Mouse (Mus musculus) liver, embryonic 14.5 days (tissue): ENCODE results near the gene Atxn2l. TPM values are rescaled to one million over a fixed set of nuclear protein-coding genes. Genes with fewer than 3 reads are reported as not detected.

ENCODE experiments used
- ATAC-seq: fragments of 200-750 bp; cut with Nextera tagmentation; 2 replicates; pipeline ENCODE4 v1.8.0; 2017; ENCODE audit warnings: moderate number of reproducible peaks, mild to moderate bottlenecking, moderate library complexity; ENCODE audit not compliant: insufficient read depth
- DNase-seq, 3 experiments: peaks; one replicate each; pipeline ENCODE4 v3.0.0-alpha.2; 2012 to 2013; ENCODE audit warnings: low read depth in 3 of 3, low spot score in 3 of 3
- H3K27ac ChIP-seq: fragments of 300-500 bp; sonication (generic); 2 replicates; pipeline ENCODE4 v1.5.1; 2014; ENCODE audit warnings: moderate library complexity, mild to moderate bottlenecking, control low read depth, inconsistent platforms
- H3K27me3 ChIP-seq: fragments of 300-500 bp; sonication (generic); 2 replicates; pipeline ENCODE4 v1.6.1; 2014; ENCODE audit warnings: mild to moderate bottlenecking, low read length, moderate library complexity; ENCODE audit not compliant: control insufficient read depth, insufficient read depth
- H3K36me3 ChIP-seq: fragments of 300-500 bp; sonication (generic); replicated peaks from 2 replicates; pipeline ENCODE4 v1.6.1; 2014; ENCODE audit warnings: low read depth; ENCODE audit not compliant: control insufficient read depth, insufficient read depth
- H3K4me1 ChIP-seq, 2 experiments: fragments of 200-500 bp in 1 of 2; fragments of 300-500 bp in 1 of 2; sonication (generic) in 1 of 2; replicated peaks; 2 replicates each; pipeline ENCODE4 v1.6.1; 2012 to 2014; ENCODE audit warnings: antibody characterized with exemption in 1 of 2, inconsistent platforms in 1 of 2, low read length in 1 of 2; ENCODE audit not compliant: control insufficient read depth in 2 of 2, insufficient read depth in 2 of 2
- H3K4me2 ChIP-seq: fragments of 300-500 bp; sonication (generic); 2 replicates; pipeline ENCODE4 v1.6.1; 2014; ENCODE audit warnings: low read depth, mild to moderate bottlenecking, control low read depth, moderate library complexity
- H3K4me3 ChIP-seq, 2 experiments: fragments of 200-500 bp in 1 of 2; fragments of 300-500 bp in 1 of 2; sonication (generic) in 1 of 2; 2 replicates each; pipeline ENCODE4 v1.5.1; 2012 to 2014; ENCODE audit warnings: low read depth in 2 of 2, low read length in 2 of 2, mild to moderate bottlenecking in 2 of 2, control low read depth in 1 of 2, inconsistent platforms in 1 of 2, moderate library complexity in 1 of 2; ENCODE audit not compliant: insufficient read depth in 1 of 2
- H3K9ac ChIP-seq: fragments of 300-500 bp; sonication (generic); replicated peaks from 2 replicates; pipeline ENCODE4 v1.6.1; 2014; ENCODE audit warnings: mild to moderate bottlenecking, control low read depth, moderate library complexity
- H3K9me3 ChIP-seq: fragments of 300-500 bp; sonication (generic); 2 replicates; pipeline ENCODE4 v1.6.1; 2016; ENCODE audit warnings: low read length, mixed read lengths; ENCODE audit not compliant: control insufficient read depth
- CTCF ChIP-seq: IDR thresholded peaks from 2 replicates; pipeline ENCODE4 v1.5.1; 2016; ENCODE audit warnings: antibody characterized with exemption, low read depth, control low read depth
- EP300 ChIP-seq: IDR thresholded peaks from 2 replicates; pipeline ENCODE4 v1.6.1; 2016; ENCODE audit warnings: antibody characterized with exemption, low read depth
- WGBS: fragments of 180-500 bp; shearing (Covaris S2); extraction: QIAGEN DNeasy Blood & Tissue Kit; methylation state at CpG from one replicate; pipeline ENCODE4 v1.1.7; 2014; ENCODE audit not compliant: insufficient replicate concordance; 5-methylcytosine and 5-hydroxymethylcytosine counted together
- polyA plus RNA-seq, 2 experiments: library from polyadenylated mRNA; depleted of rRNA in 1 of 2; stranded (reverse) in 1 of 2; unstranded in 1 of 2; fragments of >200 nt; fragmentation: Nextera tagmentation in 1 of 2; extraction: Ambion mirVana in 1 of 2; gene quantifications; 2 replicates each; pipeline versions ENCODE4 v1.2.1 to v1.2.3; 2012 to 2014

The Atxn2l gene
- polyA plus RNA-seq (2012; rRNA removed) (41.3 and 42.9 TPM in 2 replicates), polyA plus RNA-seq (2014; fragmentation: Nextera tagmentation; extraction: Ambion mirVana) (17.3 and 24.3 TPM in 2 replicates)

DNA sequence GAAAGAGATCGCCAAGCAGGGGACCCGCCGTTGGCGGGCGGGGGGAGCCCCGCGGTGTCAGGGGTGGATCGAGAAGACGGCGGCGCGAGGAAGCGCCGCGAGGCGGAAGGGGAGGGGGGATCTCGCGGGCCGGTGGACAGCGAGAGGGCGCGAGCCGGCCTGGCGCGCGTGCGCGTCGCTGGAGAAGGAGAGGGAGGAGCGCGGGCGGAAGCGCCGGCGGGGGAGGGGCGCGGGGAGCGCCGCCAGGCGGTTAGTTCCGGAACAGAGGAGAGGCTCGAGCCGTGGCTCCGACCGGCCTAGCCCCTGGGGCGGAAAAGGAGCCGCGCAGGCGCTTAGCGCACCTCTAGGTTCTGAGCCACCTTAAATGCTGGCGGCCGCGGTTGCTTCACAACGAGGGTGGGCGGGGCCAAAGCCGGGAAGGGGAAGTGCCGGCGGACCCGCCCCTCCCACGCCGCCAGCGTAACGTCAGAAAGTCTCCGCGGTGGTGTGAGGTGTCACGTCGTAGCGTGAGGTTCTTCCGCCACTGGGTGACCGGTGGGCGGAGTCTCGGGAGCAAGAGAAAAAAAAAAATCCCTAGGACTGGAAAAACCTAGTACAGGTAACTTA lies at the start of gene Atxn2l:
Gene Atxn2l (minus strand): TSS at position 165 of the 606 bp plus-strand sequence.
- ATAC-seq: peak; percentile 77
- peak; percentile 95 to 96 (median 95) for DNase-seq
- WGBS: under 1% methylated on average over 61 of the region's 72 CpGs

DNA sequence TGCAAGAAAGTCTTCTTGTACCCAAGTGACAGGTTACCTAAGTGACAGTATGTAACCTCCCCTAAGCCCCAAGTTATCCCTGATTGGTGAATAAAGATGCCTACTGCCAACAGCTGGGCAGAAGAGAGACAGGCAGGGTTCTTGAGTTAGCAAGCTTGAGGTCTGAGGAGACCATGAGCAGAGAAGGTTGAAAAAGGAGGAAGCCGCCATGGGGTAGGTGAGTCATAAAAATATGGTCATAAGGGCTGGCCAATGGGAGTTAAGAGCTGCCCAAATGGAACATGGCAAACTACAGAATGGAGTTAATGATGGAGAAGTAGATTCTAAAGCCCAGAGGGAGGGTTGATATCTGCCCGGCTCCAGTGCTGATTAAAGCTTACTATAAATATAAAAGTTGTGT lies 42.4 kb upstream of the Atxn2l start:
- Histone ChIP-seq H3K36me3 (peaks cover 43% of the 10 kb centered on the region), H3K4me3 (no peak overlapping the region), H3K27me3 (no peaks in the 10 kb centered on the region), H3K27ac (no peak overlapping the region), H3K9ac (no peak overlapping the region), H3K4me2 (no peak overlapping the region), H3K4me1 (no peaks in the 10 kb centered on the region), H3K9me3 (no peaks in the 10 kb centered on the region)
- WGBS: 73% methylated on average over 2 of the region's 2 CpGs
- no peak for ATAC-seq
- DNase-seq: no peak
- no peak for TF ChIP-seq CTCF
- TF ChIP-seq EP300: no peak

More for the DNA sequence above, at the start of gene Atxn2l:
- H3K4me2 ChIP-seq: peak within 1 kb of the TSS; percentile 81
- TF ChIP-seq CTCF (peak; percentile 51), EP300 (peak; percentile 61)
- H3K4me1 ChIP-seq: peaks cover 5 to 6% of the 10 kb centered on the region in 2 experiments; a peak in 3 of 4 replicates
- H3K9ac ChIP-seq: peak within 1 kb of the TSS; percentile 97
- no peaks in the 10 kb centered on the region for H3K27me3 ChIP-seq
- H3K4me3 ChIP-seq: peak within 1 kb of the TSS; percentile 92 to 98
- peak within 1 kb of the TSS; percentile 95 for H3K27ac ChIP-seq
- no peaks in the 10 kb centered on the region for H3K9me3 ChIP-seq
- peaks cover 28% of the 10 kb centered on the region for H3K36me3 ChIP-seq

DNA sequence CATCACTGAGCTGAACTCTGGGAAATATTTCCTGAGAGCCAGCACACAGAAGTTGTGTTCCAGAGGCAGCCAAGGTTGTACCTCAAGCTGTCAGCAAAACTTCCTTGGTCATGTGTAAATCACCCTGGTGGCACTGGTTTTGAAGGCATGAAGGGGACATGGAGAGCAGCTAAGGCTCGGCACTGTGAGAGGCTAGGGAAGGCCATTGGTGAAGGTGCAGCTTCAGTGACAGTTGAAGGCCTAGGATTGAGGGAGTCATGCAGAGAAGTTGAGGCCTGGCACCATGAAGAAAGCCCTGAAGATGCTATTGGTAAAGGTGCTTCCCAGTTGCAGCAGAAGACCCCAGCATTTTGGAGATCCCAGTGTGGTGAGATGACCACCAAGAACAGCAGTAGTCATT lies 38.4 kb upstream of the Atxn2l start:
- peaks cover 5% of the 10 kb centered on the region for H3K27me3 ChIP-seq
- H3K4me2 ChIP-seq: no peak overlapping the region
- ATAC-seq (no peak), DNase-seq (no peak)
- H3K9me3 ChIP-seq: no peaks in the 10 kb centered on the region
- H3K27ac ChIP-seq: no peak overlapping the region
- no peak overlapping the region for H3K4me3 ChIP-seq
- H3K4me1 ChIP-seq: no peaks in the 10 kb centered on the region
- TF ChIP-seq EP300 (no peak), CTCF (no peak)
- WGBS: 57% methylated on average over 1 of the region's 1 CpGs
- peaks cover 6% of the 10 kb centered on the region for H3K36me3 ChIP-seq
- H3K9ac ChIP-seq: no peak overlapping the region

DNA sequence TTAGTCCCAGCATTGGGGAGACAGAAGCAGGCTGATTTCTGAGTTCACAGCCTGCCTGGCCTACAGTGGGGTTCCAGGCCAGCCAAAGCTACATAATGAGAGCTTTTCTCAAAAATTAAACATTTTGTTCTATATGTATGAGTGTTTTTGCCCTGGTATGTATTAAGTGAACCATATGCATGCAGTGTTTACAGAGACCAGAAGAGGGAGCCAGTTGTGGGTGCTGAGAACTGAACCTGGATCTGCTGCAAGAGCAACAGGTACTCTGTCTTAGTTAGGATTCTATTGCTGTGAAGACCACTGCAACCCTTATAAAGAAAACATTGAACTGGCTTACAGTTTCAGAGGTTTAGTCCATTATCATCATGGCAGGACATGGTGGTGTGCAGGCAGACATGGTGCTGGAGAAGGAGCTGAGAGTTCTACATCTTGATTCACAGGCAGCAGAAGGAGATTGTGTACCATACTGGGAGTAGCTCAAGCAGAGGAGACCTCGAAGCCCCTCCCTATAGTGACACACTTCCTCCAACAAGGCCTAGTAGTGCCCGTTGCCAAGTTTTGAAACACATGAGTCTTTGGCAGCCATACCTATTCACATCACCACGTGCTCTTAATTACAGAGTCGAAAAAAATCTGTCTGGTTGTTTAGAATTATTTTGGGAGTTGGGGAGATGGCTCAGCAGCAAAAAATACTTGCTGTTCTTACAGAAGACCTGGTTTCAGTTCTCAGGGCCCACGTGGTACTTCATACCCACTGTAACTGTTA lies 34.8 kb upstream of the Atxn2l start:
- Histone ChIP-seq H3K4me1 (no peaks in the 10 kb centered on the region), H3K9ac (no peak overlapping the region), H3K4me3 (no peak overlapping the region), H3K36me3 (no peaks in the 10 kb centered on the region), H3K27ac (no peak overlapping the region), H3K27me3 (peaks cover 17% of the 10 kb centered on the region), H3K4me2 (no peak overlapping the region), H3K9me3 (no peaks in the 10 kb centered on the region)
- DNase-seq: peak; percentile 11 to 19 (median 15)
- TF ChIP-seq EP300 (no peak), CTCF (peak; percentile 62)
- no peak for ATAC-seq
- 56% methylated on average over 5 of the region's 5 CpGs for WGBS

DNA sequence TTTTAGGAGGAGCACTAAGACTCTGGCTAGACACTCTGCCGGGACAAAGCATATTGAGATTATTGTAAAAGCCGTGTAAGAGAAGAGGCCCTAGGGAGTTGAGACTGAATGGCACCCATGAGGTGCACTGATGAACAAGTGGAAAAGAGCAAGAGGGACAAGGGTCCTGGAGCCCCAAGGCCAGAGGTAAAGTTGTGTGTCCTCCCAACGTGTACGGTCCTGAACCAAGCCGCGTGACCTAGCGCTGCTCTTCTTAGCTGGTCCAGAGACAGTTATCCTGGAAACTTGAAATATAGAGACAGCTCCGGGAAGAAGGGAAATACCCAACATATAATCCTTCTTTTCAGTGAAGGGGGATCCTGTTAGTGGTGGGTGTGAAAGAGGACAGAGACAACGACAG lies 33.2 kb upstream of the Atxn2l start:
- no peak for ATAC-seq
- Histone ChIP-seq H3K4me2 (peak overlapping the region; percentile 59), H3K27me3 (peaks cover 17% of the 10 kb centered on the region), H3K36me3 (no peaks in the 10 kb centered on the region), H3K4me3 (peak overlapping the region in 1 of 2 experiments; percentile 33; a peak in 2 of 4 replicates), H3K4me1 (no peaks in the 10 kb centered on the region), H3K9ac (no peak overlapping the region), H3K9me3 (no peaks in the 10 kb centered on the region), H3K27ac (no peak overlapping the region)
- no peak for TF ChIP-seq CTCF
- no peak for TF ChIP-seq EP300
- no peak for DNase-seq
- WGBS: 68% methylated on average over 9 of the region's 9 CpGs
